Mouse (Mus musculus): ENCODE measurements around the gene Slc35b4.

Slc35b4 gene

GRCm38 (mm10) chr6:34170844-34171494, 5.9 kb downstream of the Slc35b4 start:
- no peak for DNase-seq

GRCm38 (mm10) chr6:34168834-34169233, 8.1 kb downstream of the Slc35b4 start:
- DNase-seq, result no peak

GRCm38 (mm10) chr6:34163014-34163413, 13.9 kb downstream of the Slc35b4 start:
- DNase-seq, result no peak

GRCm38 (mm10) chr6:34162607-34163006, 14.3 kb downstream of the Slc35b4 start:
- DNase-seq, result no peak

- DNase-seq, result no peak
Measured at GRCm38 (mm10) chr6:34161511-34161910, 15.4 kb downstream of the Slc35b4 start.

- no peak for DNase-seq
Measured at GRCm38 (mm10) chr6:34160816-34161310, 16.0 kb downstream of the Slc35b4 start.

GRCm38 (mm10) chr6:34159998-34160815, 16.7 kb downstream of the Slc35b4 start:
- no peak for DNase-seq

GRCm38 (mm10) chr6:34156841-34157748, 19.8 kb downstream of the Slc35b4 start:
- no peak for DNase-seq

GRCm38 (mm10) chr6:34156057-34156456, 20.9 kb downstream of the Slc35b4 start:
- peak in 1 of 2 experiments; percentile 49 for DNase-seq

GRCm38 (mm10) chr6:34155137-34155804, 21.6 kb downstream of the Slc35b4 start:
- DNase-seq, result peak in 1 of 2 experiments; percentile 34

- peak; percentile 69 to 74 for DNase-seq
Measured at GRCm38 (mm10) chr6:34154202-34154601, 22.7 kb downstream of the Slc35b4 start.

- DNase-seq, result peak; percentile 46 to 58
Measured at GRCm38 (mm10) chr6:34153069-34154052, 23.6 kb downstream of the Slc35b4 start.

- no peak for DNase-seq
Measured at GRCm38 (mm10) chr6:34149821-34150220, 27.1 kb downstream of the Slc35b4 start.

GRCm38 (mm10) chr6:34149066-34149465, 27.8 kb downstream of the Slc35b4 start:
- no peak for DNase-seq

- no peak for DNase-seq
Measured at GRCm38 (mm10) chr6:34148639-34149038, 28.3 kb downstream of the Slc35b4 start.

- DNase-seq, result no peak
Measured at GRCm38 (mm10) chr6:34148021-34148420, 28.9 kb downstream of the Slc35b4 start.

- peak; percentile 45 to 66 for DNase-seq
Measured at GRCm38 (mm10) chr6:34146042-34146441, 30.9 kb downstream of the Slc35b4 start.

GRCm38 (mm10) chr6:34142931-34143330, 34.0 kb downstream of the Slc35b4 start:
- peak in 1 of 2 experiments; percentile 6 for DNase-seq

GRCm38 (mm10) chr6:34138366-34138765, 38.5 kb downstream of the Slc35b4 start:
- no peak for DNase-seq

- no peak for DNase-seq
Measured at GRCm38 (mm10) chr6:34132391-34132790, 44.5 kb downstream of the Slc35b4 start.

GRCm38 (mm10) chr6:34129261-34129660, 47.6 kb downstream of the Slc35b4 start:
- no peak for DNase-seq

Measured in kidney, postnatal 4 days (tissue).